Mouse (Mus musculus): Measurements from ENCODE around the gene Cog7.

The Cog7 gene

GRCm38 (mm10) chr7:121981307-121981871, at the start of gene Cog7:
Gene Cog7, minus strand, starts transcription at chr7:121981711.
- DNase-seq, result peak; percentile 89

GRCm38 (mm10) chr7:122022131-122022530, 40.6 kb upstream of the Cog7 start:
- DNase-seq, result no peak

- peak; percentile 87 for DNase-seq
Measured at GRCm38 (mm10) chr7:122020667-122021354, 39.3 kb upstream of the Cog7 start, which contains the start of gene Gga2. Gene Gga2, minus strand, starts transcription at chr7:122021222.

GRCm38 (mm10) chr7:122020273-122020666, 38.8 kb upstream of the Cog7 start:
- no peak for DNase-seq

GRCm38 (mm10) chr7:122018978-122019377, 37.5 kb upstream of the Cog7 start:
- no peak for DNase-seq

- DNase-seq, result no peak
Measured at GRCm38 (mm10) chr7:122018247-122018646, 36.7 kb upstream of the Cog7 start.

GRCm38 (mm10) chr7:122015734-122016133, 34.2 kb upstream of the Cog7 start:
- no peak for DNase-seq

- no peak for DNase-seq
Measured at GRCm38 (mm10) chr7:122015105-122015504, 33.6 kb upstream of the Cog7 start.

GRCm38 (mm10) chr7:122012949-122013348, 31.4 kb upstream of the Cog7 start:
- no peak for DNase-seq

GRCm38 (mm10) chr7:122012370-122012769, 30.9 kb upstream of the Cog7 start:
- DNase-seq, result no peak

GRCm38 (mm10) chr7:122000396-122000795, 18.9 kb upstream of the Cog7 start:
- DNase-seq, result no peak

- no peak for DNase-seq
Measured at GRCm38 (mm10) chr7:121995961-121996360, 14.4 kb upstream of the Cog7 start.

- peak; percentile 67 for DNase-seq
Measured at GRCm38 (mm10) chr7:121975031-121975430, 6.5 kb downstream of the Cog7 start.

GRCm38 (mm10) chr7:121971698-121972097, 9.8 kb downstream of the Cog7 start:
- no peak for DNase-seq

GRCm38 (mm10) chr7:121970250-121970649, 11.3 kb downstream of the Cog7 start:
- DNase-seq, result no peak

- no peak for DNase-seq
Measured at GRCm38 (mm10) chr7:121968816-121969215, 12.7 kb downstream of the Cog7 start.

GRCm38 (mm10) chr7:121968242-121968641, 13.3 kb downstream of the Cog7 start:
- no peak for DNase-seq

GRCm38 (mm10) chr7:121966169-121966568, 15.3 kb downstream of the Cog7 start:
- no peak for DNase-seq

- DNase-seq, result peak; percentile 89
Measured at GRCm38 (mm10) chr7:121963883-121964398, 17.6 kb downstream of the Cog7 start.

- DNase-seq, result no peak
Measured at GRCm38 (mm10) chr7:121962571-121962959, 18.9 kb downstream of the Cog7 start.

GRCm38 (mm10) chr7:121961913-121962570, 19.5 kb downstream of the Cog7 start:
- DNase-seq, result no peak

GRCm38 (mm10) chr7:121955802-121956201, 25.7 kb downstream of the Cog7 start:
- no peak for DNase-seq

GRCm38 (mm10) chr7:121954891-121955669, 26.4 kb downstream of the Cog7 start:
- DNase-seq, result no peak

Measured in cerebellum, adult 9-10 months (tissue).